Mouse (Mus musculus): Measurements from ENCODE around the gene Kif3a.

DNA sequence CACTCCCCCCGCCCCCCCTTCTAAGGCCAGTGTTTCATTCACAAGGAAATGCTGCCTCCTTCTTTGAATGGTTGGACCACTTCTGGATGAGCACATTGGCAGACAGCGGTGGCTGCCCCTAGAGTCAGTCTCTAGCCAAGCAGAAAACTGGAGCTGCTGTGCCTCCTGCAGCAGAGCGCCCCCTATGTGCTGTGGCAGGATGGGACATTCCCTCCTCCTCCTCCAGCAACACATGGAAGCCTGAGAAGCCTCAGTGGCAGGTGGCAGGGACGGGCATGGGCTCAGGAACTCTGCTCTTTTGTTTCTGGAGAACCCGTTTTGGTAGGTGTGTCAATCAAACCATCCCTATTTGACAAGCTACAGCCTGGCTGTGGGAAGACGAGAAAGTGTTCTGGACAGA lies 42.3 kb upstream of the Kif3a start:
- TF ChIP-seq POLR2A (IDR thresholded peaks at IDR 0.05; ENCODE audit: extremely low read depth, insufficient read depth, low read length) (no peak), CTCF (IDR thresholded peaks at IDR 0.05; ENCODE audit: extremely low read depth, insufficient read depth, low read length) (peak; percentile 54)
